Mouse (Mus musculus): Measurements from ENCODE around the gene Gpx8.

The Gpx8 gene

DNA sequence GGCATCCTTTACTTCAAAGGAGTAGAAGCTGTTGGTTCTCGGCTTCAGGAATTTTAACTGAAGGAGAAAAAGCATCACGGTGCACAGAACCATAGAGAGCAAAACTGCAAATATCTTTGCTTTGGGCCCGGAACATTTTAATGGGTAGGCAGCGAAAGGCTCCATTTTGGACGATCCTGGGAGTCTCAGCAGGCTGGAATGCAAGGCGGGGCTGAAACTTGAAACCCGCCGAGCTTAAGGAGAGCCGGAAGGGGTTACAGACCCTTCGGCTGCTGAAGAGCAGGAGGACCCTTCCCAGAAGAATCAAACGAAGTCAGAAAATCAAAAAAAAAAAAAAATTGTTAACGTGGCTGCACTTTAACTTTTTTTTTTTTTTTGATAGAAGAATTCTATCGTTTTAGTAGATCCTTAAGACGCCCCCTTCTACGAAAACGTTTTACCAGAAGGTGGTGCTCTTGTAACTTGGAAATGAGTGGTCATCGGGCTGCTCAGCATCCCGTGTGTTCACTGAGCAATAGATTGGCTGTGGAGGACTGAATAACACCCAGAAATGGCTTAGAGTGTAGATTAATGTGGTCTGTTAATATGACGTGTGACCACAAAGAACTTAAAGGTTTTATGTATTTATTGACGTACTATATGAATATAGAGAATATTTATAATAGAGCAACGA lies at the start of gene Gpx8:
Gene Gpx8, minus strand, starts transcription at position 200 of the 673 bp plus-strand sequence.
- peak; percentile 83 for DNase-seq (ENCODE audit: inconsistent ontology term)

DNA sequence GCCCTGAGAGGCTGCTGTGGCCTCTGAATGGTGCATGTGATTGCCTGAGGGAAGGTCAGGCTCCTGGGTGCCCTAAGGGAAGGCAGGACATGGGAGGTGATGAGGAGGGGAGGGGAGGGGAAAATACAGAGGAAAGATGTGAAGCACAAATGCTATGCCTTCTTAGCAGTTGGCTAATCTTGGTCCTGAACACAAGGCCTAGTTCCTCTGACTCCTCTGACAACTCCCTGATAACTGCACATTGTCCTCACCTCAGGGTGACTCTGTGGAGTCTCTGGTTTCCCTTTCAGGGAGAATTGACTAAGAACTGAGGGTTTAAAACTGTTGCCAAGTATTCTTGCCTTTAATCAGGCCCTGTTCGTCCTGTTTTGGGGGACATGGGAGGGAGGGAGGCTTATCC lies 48.4 kb upstream of the Gpx8 start:
- no peak for DNase-seq (ENCODE audit: inconsistent ontology term)

DNA sequence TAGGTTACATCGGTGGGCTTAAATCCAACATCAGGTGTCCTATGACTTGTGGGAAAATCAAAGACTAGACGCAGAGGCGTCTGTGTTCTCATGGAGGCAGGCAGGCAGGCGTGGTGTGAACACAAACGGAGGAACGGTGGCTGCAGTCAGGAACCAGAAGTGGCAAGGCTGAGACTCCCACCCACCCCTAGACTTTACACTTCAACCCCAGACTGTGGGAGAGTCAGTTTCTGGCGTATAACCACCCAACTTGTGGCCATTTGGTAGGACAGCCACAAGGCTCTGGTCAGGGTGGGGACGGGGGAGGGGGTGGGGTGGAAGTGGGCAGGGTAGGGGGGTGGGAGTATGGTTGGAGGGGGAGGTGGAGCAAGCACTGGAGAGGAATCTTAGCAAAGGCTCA lies 44.3 kb upstream of the Gpx8 start:
- DNase-seq (ENCODE audit: inconsistent ontology term) = no peak

DNA sequence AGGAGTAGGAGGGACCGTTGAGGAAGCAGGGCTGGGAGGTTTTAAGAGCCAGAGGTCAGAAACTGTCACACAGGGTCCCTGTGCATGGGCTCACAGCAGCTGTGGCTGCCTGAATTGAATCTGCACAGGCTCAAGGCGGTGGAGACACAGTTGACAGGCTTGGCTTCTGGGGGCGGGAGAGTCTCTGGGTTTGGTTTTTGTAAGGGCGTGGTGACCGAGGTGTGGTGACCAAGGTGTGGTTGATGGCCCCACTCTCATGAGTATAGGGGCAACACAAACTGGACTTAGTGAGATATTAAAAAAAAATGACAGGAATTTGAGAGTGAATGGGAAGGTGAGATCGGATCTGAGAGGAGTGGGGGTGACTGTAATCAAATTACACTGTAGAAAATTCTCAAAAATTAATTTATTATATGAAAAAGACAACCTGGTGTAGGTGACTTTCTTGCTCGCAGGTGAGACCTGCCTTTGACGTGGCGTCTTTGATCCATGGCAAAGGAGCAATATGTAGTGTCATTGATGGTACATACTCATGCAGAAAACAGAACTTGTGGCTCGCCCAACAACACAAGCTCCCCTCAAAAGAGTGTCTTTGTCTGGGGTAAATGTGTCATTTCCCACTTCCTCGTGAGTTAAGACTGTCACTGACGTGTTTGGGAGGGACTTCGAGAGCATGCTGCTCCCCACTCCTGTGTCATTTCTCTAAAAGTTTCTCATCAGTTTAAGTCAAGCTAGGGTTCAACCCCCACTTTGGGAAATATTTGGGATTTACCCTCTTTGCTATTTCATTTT lies 41.2 kb upstream of the Gpx8 start:
- DNase-seq (ENCODE audit: inconsistent ontology term) = no peak

DNA sequence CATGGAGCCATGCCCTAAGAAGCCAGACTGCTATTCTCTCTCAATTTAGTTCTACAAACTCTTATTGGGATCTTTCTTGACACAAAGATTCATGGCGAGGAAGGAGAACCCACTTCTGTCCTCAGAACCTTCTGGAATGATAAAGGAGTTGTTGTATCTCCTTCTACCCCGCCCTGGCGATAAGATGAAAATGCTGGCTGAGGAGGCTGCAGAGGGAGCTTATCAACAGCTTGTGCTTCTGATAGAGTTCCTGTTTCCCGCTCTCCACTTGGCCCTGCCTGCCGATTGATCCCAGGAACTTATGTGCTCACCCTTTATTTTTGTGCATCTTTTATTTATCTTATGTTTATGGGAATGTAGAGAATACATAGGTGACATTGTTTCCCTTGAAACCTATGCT lies 38.5 kb upstream of the Gpx8 start:
- no peak for DNase-seq (ENCODE audit: inconsistent ontology term)

DNA sequence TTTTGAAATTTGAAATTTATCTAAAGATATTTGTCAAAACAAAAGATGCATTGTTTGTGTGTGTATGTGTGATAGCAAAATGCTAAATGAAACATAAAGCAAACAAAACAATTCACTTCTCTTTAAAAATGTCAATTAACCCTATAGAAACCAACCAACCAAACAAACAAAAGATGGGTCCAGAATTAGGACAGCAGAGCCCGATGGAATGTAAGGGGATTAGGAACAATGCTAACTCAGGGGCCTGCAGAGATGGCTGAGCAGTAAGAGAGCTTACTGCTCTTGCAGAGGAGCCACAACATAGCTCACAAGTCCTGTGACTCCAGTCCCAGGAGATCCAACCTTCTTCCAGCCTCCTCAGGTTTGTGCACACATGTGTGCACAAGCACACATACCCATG lies 35.9 kb upstream of the Gpx8 start:
- DNase-seq (ENCODE audit: inconsistent ontology term) = no peak

DNA sequence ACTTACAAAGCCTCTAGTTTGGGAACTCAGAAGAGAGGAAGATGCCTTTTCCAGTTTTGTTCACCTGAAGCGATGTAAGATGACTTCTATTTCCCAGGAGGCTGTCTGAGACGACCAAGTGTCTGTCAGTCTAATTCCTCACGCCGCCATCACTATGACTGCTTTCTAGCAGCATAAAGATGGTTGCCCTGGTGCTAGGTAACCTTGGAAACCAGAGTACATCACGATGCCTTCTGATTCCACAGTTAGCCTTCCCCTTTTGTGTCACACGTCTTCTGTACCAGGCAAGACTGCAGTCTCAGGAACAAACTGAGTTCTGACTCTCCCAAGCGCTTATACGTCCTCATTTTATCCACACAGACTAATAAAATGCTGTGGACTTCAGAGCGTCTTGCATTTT lies 32.8 kb upstream of the Gpx8 start:
- DNase-seq (ENCODE audit: inconsistent ontology term) = no peak

DNA sequence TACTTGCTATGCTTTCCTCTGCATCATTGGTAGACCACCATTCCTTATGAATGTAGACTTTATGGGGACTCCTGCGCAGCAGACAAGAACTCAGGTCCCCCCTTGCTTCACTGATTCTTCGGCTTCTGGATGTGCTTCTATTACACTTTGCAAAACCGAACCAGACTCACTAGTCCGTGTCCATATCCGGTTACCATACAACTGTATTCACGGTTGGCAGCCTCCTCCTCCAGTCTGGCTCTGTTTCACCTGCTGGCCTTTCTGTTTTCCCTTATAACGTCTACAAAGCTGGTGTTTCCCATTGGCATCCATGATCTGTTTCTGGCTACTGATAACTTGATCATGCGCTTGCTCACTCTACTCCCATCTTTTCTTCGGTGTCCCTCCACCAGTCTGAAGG lies 18.3 kb upstream of the Gpx8 start:
- no peak for DNase-seq (ENCODE audit: inconsistent ontology term)

DNA sequence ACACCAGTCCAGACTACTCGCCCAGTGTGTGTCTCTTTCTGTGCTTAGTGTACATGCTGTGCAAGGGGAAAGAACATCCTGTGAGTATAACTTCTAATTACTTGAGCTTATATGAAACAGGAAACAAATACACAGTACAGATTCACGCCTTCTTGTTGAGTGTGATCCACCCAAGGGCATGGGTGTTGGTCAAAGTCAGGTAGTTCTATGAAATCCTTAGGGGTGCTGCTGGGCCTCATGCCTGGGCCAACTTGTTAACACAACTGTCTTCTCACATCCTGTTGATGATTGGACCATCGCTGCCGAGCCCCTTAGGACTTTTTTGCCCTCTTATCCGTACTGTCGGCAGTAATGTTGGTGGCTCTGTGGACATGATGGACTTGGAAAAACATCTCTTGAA lies 15.5 kb upstream of the Gpx8 start:
- DNase-seq (ENCODE audit: inconsistent ontology term) = no peak

DNA sequence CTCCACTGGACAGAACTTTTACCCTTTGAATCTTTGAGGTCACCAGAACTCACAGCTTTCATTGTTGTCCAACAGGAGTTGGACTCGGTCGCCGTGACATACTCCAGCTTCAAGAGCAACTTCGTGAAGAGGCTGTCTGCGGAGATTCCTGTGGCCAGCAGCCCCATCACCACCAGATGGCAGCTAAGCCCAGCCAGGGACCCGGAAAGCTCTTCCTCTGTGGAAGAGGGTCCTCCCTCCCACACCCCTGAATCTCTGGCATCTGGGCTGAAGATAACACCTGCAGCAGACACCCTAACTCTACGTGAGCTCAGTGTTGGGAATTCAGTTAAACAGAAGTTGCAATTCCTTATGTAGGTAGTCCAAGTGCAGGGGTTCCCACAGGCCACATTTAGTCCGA lies 9.6 kb upstream of the Gpx8 start:
- DNase-seq (ENCODE audit: inconsistent ontology term) = no peak

DNA sequence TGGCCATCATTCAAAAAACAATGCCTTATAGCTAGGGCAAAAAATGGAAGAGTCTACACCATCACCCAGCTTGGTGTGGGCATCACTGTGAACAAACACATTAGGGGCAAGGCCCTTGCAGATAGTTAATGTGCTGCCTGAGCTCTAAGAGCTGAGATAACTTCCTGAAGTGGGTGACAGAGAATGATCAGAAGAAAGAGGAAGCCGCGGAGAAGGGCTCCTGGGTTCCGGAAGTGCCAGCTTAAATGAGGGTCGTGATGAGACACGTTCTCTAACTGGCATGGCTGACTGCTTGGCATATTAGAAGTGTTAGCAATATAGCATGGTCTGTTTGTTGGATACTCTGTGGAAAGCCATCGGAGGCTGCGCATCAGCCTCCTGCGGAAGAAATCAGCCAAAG lies 8.0 kb upstream of the Gpx8 start:
- no peak for DNase-seq (ENCODE audit: inconsistent ontology term)

DNA sequence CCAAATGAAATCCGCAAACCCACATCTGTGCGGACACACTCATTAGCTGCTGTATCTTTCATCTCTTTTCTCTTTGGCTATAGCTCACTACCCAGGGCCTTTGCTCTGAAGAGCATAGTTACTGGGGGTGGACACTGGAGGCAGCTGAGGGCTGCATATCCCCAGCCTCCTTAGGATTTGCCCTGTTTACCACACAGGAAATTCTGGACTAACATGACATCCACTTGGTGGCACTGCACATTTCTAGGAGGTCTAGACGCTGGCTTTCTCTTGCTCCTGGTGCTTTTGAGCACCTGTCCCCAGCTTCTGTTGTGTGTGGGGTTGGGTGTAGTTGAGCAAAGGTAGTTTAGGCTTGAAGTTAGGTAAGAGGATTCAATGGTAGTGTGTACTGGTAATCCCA lies 1.4 kb upstream of the Gpx8 start:
- DNase-seq (ENCODE audit: inconsistent ontology term) = no peak

DNA sequence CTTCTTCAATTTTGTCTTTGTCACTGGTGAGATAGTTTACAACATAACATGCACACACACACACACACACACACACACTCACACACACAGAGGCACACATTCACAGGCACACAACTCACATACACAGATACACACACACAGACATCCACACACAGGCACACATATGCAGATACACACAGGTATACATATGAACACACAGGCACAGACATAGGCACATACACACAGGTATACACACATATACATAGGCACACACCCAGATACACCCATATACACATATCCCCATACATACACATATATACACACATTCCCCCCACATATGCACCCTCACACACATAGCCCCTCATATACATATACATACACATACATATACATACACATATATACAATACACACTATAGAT lies 808 bp upstream of the Gpx8 start:
- no peak for DNase-seq (ENCODE audit: inconsistent ontology term)

DNA sequence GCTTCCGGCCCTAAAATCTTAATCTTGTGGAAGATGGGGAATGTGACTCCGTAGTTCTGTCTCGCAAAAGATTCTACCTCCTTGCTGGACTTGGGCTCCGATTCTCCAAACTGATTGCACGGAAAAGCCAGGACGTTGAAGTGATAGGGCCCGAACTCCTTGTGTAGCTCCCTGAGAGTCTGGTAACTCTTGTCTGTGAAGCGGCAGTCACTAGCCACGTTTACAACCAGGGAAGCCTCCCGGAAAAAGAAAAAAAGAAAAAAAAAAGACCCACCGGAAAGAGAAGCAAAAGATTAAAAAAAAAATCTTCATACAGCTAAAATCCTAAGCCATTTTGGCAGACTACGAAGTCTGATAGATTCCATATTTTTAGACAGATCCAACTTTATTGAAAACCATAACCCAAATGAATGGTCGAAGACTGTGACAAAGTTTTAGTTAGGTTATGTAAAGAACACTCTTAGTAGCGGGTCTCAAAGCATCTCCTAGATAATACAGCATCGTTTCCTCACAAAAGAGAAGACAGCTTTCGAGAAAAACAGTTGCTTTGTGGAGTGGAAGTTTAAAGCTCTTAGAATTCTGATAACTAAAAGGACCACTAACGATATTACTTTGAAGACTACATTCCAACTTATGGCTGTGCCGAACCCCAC lies 626 bp downstream of the Gpx8 start:
- peak; percentile 39 for DNase-seq (ENCODE audit: inconsistent ontology term)

DNA sequence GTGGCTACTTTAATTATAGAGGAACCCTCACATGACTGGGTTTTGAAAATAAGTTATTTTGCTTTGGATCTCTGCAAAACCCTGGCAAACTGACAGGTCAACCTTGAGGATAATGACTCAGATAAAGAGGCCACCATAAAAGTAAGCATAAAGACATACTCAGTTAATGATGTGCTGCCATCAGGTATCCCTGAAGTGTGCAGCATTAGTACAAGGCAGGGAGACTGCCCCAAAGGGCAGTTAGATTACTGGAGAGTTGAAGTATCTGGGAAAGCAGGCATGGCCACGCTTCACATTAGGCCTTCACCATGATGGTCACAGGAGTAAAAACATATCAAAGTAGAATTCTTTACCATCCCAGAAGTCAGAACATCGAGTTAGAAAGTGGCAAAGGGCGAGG lies 1.3 kb downstream of the Gpx8 start:
- DNase-seq (ENCODE audit: inconsistent ontology term) = no peak

DNA sequence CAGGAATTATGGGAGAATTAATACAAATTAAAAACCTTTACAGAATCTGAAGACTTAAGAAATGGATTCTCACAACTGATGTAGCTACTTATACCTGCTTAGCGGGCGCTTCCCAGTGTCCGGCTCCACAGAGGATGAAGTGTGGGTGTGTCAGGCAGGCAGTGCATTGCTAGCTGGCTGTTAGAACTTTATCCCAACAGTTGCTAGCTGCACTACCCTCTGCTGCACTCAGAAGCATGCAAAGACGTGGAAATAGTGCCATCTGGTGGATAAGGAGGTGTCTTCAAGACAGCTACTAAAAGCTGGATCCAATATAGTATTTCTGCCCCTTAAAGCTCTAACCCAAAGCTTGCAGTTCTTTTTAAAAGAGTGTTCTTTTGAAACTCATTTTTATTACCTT lies 10.4 kb downstream of the Gpx8 start:
- peak; percentile 84 for DNase-seq (ENCODE audit: inconsistent ontology term)

DNA sequence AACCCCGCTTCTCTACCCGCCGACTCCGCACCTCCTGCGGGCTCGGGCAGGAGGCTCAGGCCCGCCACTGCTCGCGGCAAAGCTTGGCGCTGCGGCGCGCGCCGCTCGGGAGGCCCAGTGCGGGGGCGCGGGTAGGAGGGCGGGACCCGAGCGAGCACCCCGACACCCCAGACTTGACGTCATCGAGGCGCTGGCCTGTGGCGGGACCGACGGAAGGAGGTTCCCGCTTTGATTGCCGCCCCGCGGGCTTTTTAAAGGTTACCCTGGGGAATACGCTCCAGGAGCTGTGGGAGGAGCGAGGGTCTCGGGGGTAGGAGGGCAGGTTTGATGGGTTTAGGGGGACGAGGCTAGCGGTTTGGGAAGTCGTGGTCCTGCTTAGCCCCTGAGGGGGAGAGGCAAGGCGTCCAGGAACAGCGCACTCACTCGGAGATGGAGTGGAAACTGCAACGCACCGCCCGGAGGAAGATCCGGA lies 11.2 kb downstream of the Gpx8 start, which contains the start of gene Cdc20b:
Gene Cdc20b, plus strand, starts transcription at position 162 of the 472 bp plus-strand sequence.
- peak; percentile 77 for DNase-seq (ENCODE audit: inconsistent ontology term)

DNA sequence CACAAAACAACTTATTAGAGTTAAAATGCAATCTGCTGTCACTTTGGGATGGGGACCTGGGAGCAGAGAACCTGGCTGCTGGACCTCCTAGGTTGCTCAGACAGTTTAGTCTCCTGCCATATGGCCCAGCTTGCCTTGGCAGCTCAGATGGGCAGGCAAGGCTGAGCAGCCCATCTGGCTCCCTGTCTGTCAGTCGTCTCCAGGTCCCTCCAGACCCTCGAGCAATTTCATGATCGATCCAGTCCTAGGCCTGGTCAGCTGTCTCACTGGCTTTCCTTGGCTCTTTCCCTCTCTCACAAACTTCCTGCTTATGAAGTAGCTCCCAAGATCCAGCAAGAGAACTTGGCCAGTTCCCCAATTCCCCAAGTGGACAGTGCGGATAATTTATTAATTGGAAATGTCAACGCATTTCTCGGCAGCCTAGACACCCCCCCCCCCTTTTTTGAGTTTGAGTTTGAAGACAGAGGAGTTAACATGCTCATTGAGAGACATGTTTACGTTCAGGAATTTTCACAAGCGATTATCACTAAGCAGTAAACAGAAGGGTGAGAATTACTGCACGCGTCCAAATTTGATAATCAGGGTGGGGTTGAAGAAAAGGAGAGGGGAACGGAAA lies 11.8 kb downstream of the Gpx8 start:
- no peak for DNase-seq (ENCODE audit: inconsistent ontology term)

DNA sequence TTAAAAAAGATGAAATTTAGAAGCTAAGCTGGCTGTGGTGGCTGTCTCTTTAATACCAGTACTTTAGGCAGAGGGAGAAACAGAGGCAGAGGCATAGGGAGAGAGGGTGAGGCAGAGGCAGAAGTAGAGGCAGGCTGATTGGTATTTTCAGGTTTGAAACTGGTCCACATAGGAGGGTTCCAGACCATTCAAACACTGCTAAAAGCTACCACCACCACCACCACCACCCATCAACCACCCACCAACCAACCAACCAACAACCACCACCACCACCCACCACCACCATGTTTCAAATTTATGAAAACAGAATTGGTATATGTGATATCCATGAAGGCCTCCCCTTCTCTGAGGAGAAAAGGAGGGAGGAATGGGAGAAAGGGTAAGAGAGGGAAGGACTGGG lies 13.4 kb downstream of the Gpx8 start:
- DNase-seq (ENCODE audit: inconsistent ontology term) = no peak

DNA sequence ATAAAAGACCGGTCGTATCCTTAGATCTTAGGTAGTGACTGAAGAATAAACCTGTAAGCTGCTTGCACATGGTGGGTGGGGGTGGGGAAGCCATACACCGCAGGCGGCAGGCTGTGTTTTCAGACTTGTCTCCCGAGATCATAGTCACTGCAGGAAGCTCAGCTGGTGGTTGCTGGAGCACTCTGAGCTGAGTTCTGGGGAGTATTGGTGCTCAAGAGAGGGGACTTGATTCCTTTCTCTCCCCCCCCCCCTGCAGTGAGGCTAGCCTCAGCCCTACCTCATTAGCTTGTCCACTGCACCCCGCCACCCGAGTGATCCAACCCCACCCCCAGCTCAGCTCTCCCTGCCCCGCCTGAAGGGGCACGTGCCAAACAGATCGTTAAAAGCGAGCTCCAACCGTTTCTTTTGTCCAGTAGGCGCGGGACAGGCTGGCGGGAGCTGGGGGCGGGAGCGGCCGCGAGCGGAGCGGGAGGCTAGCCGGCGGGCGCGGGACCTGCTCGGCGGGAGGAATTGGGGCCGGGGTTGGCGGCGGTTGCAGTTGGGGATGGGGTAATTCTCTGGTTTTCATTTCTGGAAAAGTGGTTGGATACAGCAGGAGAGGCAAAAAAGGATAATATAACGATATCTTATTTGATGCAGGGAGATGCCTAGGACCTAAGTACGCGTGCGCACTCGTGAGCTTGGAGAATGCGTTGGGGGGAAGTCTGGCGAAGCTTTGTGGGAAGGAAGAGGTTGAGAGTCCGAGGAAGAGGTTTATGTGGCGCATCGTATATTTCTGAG lies 14.2 kb downstream of the Gpx8 start:
- peak; percentile 48 for DNase-seq (ENCODE audit: inconsistent ontology term)

DNA sequence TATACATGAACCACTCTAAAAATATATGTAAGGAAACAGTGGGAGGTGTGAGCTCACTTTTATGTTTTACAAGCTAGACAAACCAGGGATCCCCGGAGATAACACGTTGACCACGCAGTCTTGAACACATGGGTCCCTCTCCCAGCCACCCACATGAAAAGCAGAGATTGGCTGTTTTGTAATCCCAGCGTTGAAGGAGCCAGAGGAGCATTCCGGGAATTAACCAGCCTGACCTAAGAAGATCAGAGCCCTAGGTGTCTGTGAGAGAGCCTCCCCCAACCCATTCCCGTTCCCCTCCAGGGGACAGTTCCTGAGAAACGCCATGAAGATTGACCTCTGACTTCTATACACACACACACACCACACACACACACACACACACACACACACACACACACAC lies 14.9 kb downstream of the Gpx8 start:
- no peak for DNase-seq (ENCODE audit: inconsistent ontology term)
